Mouse (Mus musculus): Measurements from ENCODE around the gene Olfr1281.
"Not testable (repeated sequence)": the region's sequence is repeated elsewhere in the genome, so short reads cannot be mapped to it uniquely, and the experiment has no call there.

The Olfr1281 gene

DNA sequence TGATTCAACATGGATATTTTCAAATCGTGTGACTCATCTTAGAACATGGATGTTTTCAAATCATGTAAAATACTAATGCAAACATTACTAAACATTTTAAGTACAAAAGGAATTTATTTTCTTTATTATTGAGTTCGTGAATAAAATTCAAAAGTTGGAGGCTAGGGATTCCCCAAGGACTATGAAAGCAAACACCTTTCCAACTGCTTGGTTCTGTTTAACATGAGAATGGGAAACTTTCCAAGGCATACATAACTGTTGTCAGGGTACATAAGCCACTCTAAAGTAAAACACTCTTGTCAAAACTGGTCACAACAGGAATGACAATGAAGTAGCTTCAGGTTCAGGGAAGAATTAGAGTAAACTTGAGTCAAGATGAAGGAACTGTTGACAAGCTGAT is at the start of gene Olfr1281:
Olfr1281 (plus strand) TSS at position 301 of the 400 bp plus-strand sequence.
- no peak for DNase-seq (ENCODE audit: low spot score)

DNA sequence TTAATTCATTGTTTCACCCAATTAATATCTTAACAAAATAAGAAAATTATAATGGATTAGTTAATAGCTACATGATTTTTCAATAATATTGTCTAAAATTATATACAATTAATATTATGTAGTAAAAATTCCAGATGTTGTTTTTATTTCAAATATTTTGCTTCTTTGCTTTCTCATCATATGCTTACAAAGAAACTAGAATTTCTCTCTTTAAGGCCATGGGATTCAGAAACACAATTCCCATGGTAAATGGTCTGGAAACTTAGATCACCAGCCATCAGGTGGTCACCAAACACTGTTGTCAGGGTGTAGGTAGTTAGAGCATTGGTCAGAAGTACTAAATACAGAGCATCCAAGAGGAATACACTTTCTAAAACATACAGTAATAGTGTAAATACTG is 36.5 kb upstream of the Olfr1281 start, which contains the start of gene Olfr1278:
Olfr1278 (plus strand) TSS at position 301 of the 400 bp plus-strand sequence.
- no peak for DNase-seq (ENCODE audit: low spot score)

DNA sequence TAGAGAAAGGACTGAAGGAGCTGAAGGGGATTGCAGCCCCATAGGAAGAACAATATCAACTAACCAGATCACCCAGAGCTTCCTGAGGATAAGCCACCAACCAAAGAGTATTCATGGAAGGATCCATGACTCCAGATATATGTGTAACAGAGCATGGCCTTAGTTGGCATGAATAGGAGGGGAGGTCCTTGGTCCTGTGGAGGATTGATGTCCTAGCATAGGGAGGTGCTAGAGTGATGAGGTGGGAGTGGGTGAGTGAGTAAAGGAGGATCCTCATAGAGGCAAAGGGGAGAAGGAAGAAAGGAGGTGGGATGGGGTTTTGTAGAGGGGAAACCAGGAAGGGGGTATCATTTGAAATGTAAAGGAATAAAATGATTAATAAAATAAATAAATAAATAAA is 27.8 kb upstream of the Olfr1281 start:
- DNase-seq (ENCODE audit: low spot score): no peak

DNA sequence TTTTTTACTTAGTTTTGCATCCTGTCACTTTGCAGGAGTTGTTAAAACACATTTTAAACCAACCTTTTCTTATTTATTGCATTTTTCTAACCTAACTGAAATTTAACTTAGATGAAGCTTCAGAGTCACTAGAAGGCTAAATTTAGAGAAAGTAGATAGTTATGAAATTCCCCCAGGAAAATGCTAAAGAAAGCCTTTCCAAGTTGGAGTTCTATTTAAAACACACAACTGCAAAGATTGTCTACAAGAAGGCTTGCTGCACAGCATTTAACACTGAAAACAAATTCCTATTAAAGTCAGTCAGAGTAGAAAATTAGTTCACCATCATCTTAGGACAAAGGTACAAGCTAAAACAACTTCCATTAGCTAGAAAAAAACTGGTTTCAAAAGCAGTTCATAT is 25.9 kb upstream of the Olfr1281 start, which contains the start of gene Olfr1279:
Olfr1279 (plus strand) TSS at position 262 of the 400 bp plus-strand sequence.
- DNase-seq (ENCODE audit: low spot score): no peak

DNA sequence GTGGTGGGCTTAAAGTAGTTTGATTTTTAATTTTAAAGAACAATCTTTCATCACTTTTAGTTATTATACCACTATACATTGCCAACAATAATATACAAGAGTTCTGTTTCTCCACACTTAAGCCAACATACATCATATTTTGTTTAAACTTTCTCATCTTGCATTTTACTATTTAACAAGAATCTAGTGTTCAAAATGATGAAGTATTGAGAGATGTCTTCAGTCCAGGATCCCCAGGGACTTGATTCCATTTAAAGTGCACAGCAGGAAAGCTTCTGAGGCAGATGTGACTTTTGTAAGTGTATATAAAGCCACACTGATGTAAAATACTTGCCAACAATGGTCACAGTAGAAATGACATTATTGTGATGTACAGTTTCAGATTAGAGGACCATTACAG is 12.6 kb upstream of the Olfr1281 start, which contains the start of gene Olfr1280:
Olfr1280 (plus strand) TSS at position 301 of the 400 bp plus-strand sequence.
- no peak for DNase-seq (ENCODE audit: low spot score)

DNA sequence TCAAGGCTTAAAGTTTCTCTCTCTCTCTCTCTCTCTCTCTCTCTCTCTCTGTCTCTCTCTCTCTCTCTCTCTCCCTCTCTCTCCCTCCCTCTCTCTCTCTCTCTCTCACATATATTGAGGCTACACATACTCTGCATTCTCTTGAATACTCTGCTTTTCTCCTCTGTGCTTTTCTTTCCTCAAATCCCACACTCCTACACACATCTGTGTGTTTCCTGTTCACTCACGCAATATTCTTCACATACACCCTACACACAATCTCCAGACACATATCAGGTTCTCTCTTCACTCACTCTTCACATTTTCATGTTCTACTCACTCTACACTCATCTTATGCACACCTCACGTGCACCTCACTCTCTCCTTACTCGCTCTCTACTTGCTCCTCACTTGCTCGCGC is 7.4 kb downstream of the Olfr1281 start:
- DNase-seq (ENCODE audit: low spot score): not testable (repeated sequence)

DNA sequence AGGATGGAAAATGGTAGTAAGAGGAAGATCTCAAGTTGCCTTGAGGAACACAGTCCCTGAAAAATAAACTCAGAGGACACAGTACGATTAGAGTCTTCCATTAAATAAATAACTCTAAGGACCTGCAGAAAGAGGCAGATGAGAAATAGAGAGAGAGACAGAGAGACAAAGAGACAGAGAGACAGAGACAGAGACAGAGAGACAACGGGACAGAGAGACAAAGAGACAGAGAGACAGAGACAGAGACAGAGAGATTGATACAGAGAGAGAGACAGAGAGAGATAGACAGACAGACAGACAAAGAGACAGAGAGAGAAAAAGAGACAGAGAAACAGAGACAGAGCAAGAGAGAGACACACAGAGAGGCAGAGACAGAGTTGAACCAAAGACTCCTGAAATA is 9.7 kb downstream of the Olfr1281 start, which contains the start of gene Olfr1282:
Olfr1282 (minus strand) TSS at position 101 of the 400 bp plus-strand sequence.
- no peak for DNase-seq (ENCODE audit: low spot score)

DNA sequence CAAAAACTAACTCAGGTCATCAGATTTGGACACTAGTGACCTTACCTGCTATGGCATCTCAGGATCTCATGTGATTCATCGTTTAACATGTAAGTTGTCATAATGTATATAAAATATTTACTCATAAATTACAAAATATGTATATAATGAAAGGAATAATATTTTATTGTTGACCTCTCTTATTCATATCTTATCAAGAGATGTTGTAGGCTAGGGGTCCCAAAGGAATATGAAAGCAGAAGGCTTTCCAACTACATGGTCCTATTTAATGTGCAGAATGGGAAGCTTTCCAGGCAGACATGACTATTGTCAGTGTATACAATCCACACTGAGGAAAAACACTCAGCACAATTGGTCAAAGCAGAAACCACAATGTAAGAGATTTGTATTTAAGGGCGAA is 40.2 kb downstream of the Olfr1281 start, which contains the start of gene Olfr1283:
Olfr1283 (plus strand) TSS at position 301 of the 400 bp plus-strand sequence.
- no peak for DNase-seq (ENCODE audit: low spot score)

DNA sequence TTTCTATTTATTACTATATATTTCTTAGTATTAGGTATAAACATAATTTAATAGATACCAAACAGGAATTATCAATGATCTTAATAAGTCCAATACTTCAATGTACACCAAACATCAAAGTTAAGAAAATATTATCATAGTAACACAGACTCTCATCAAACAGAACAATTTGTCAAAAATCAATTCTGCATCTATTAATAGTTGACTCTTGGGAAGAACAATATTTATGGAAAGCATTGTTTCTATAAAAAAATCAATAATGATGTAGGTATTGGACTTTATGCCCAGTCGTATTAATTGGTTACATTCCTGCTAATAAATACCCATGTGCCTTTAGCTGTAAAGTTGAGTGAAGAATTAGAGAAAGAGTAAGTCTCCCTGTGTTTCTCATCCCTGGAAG is 48.9 kb downstream of the Olfr1281 start, which contains the start of gene Olfr1284:
Olfr1284 (plus strand) TSS at position 301 of the 400 bp plus-strand sequence.
- DNase-seq (ENCODE audit: low spot score): no peak

All from yolk sac, embryonic 10.5 days (tissue).